Mouse (Mus musculus) stomach, embryonic 14.5 days (tissue): ENCODE results near the gene Tars2. TPM values are rescaled to one million over a fixed set of nuclear protein-coding genes. Genes with fewer than 3 reads are reported as not detected.

ENCODE experiments used
- microRNA-seq: library from miRNA; unstranded; fragments of <30 nt; microRNA quantifications from one replicate; pipeline ENCODE4, GENCODE M21; 2016
- polyA plus RNA-seq: library from polyadenylated mRNA; unstranded; fragments of >200 nt; fragmentation: Nextera tagmentation; extraction: Ambion mirVana; gene quantifications from 2 replicates; pipeline ENCODE4 v1.2.1, GENCODE M21; 2014

The Tars2 gene
- polyA plus RNA-seq, 1 experiment from 2014 or later, result 47.5 TPM

Small RNA genes lying within 50 kb of the gene (microRNA-seq; reads per million reads assigned to microRNA genes)
- not detected for gene Mir7014

Other genes with a start within 250 kb of the Tars2 start
- gene Ctss, start 233.4 kb downstream of the Tars2 start, polyA plus RNA-seq, result 20.3 and 24.5 TPM in 2 replicates
- gene Hormad1, start 200.5 kb downstream of the Tars2 start, polyA plus RNA-seq, result not detected in 2 replicates
- 37.0 and 38.0 TPM in 2 replicates for gene Golph3l, start 171.3 kb downstream of the Tars2 start, polyA plus RNA-seq
- gene Ensa, start 135.2 kb downstream of the Tars2 start, polyA plus RNA-seq, result 76.3 and 81.3 TPM in 2 replicates
- 47.0 and 61.2 TPM in 2 replicates for gene Mcl1, start 101.4 kb downstream of the Tars2 start, polyA plus RNA-seq
- 3.1 and 5.3 TPM in 2 replicates for gene Adamtsl4, start 72.3 kb downstream of the Tars2 start, polyA plus RNA-seq
- 27.0 and 35.8 TPM in 2 replicates for gene Ecm1, start 20.6 kb downstream of the Tars2 start, polyA plus RNA-seq
- gene Rprd2, start 58.7 kb upstream of the Tars2 start, polyA plus RNA-seq, result 24.8 and 24.9 TPM in 2 replicates
- 54.2 and 55.5 TPM in 2 replicates for gene Prpf3, start 95.7 kb upstream of the Tars2 start, polyA plus RNA-seq
- gene Mrps21, start 111.3 kb upstream of the Tars2 start, polyA plus RNA-seq, result 339 and 352 TPM in 2 replicates
- gene Ciart, start 122.0 kb upstream of the Tars2 start, polyA plus RNA-seq, result 5.3 and 5.6 TPM in 2 replicates
- gene BC028528, start 131.8 kb upstream of the Tars2 start, polyA plus RNA-seq, result 26.7 and 28.0 TPM in 2 replicates
- gene Aph1a, start 133.8 kb upstream of the Tars2 start, polyA plus RNA-seq, result 32.7 and 40.2 TPM in 2 replicates
- gene Car14, start 144.5 kb upstream of the Tars2 start, polyA plus RNA-seq, result 2.9 and 3.3 TPM in 2 replicates
- 54.2 and 61.7 TPM in 2 replicates for gene Anp32e, start 169.0 kb upstream of the Tars2 start, polyA plus RNA-seq
- 31.3 and 36.3 TPM in 2 replicates for gene Plekho1, start 235.8 kb upstream of the Tars2 start, polyA plus RNA-seq